Mouse (Mus musculus) frontal cortex, postnatal 36 days (tissue): ENCODE measurements at regions not wholly inside any gene's neighbourhood (a gene's known extent, or its start where the extent isn't known, plus 50 kb on each side); places are given as distances from the start of the nearest gene placed in this dataset.

Source experiments
- DNase-seq, 2 experiments: peaks; one replicate each; pipeline ENCODE4 v3.0.0; 2022; ENCODE audit warnings: low spot score in 2 of 2

DNA sequence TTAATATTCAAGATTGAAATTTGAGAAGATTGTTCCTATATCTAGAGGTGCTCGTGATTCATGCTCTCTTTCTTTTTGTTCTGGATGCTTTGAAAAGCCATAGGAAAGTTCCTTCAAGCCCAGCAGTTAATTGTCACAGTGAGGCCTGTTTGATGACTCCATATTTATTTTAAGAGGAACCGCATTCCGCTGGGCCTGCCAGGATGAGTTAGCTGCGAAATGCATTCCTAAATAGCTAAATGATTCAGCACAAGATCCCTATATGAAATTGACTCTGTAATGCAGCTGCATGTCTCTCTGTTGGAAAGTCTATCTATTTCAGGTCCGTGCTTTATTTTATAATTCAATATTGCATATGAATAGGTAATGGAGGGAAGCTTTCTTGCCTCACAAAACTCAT is 511.9 kb upstream of the Adgra3 start:
- peak; percentile 11 to 27 for DNase-seq

DNA sequence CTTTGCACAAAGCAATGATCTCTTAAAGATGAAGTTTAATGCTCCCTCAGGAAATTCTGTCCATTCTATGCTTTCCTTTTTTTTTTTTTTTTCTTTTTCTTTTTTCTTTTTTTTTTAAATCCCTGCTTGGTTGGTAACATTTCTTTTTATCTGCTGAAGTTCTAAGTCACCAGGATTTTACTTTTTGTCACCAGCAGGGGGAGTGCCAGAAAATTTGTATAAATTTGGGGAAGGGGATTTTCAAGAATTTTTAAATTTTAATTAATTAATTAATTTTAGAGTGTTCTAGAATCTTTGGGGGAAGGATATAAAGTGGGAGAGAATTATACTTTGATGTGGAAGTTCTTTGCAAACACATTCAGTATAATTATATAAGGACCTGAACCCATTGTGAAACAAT is 492.3 kb upstream of the Adgra3 start:
- no peak for DNase-seq

DNA sequence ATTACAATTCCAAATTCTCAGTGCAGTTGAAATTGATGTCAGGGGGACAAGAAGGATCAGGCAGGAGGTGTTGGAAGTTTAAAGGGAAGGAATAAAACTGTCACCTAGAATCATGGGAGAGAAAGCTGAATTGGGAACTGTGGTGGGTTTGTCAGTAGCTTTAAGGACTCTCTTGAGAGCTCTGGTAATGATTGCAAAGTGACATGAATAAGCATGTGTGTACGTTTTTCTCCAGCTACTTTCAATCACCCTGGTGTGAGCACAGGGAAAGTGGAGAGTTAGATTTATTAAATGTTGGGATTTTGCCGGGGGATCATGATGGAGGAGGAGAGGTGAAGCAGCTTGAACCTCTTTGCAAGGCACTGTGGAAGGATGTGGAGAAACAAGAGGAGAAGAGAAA is 453.7 kb upstream of the Adgra3 start:
- no peak for DNase-seq

DNA sequence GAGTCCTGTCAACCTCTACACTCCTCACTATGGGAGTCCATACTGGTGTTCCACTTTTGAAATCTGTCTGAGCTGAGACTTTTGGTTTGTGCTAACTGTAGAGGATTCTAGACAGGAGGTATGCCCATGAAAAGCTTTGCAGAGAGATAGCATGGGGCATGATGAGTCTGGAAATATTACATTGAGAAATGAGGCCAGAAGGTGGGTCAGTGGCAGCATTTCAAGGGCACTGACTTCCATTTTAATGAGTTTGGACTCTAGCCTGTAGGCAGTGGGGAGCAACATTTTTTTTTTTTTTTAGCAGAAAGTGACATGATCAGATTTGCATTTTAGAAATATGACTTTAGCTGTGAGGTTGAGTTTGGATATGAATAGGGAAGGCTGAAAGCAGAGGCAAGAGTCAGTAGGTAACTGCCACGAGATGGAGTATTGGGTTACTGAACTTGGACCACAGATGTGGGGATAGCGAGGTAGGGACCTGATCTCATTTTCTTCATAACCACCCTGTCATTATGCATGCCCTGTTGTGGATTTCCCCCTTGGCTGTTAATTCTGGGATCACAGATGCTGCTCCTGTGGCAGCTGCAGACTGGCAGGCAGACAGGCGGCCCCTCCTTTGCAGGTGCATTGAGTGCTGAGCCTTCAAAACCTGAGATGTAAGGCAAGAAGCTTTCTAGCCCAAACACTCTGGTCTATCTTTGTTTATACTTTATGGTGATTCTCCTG is 451.1 kb upstream of the Adgra3 start:
- no peak for DNase-seq

DNA sequence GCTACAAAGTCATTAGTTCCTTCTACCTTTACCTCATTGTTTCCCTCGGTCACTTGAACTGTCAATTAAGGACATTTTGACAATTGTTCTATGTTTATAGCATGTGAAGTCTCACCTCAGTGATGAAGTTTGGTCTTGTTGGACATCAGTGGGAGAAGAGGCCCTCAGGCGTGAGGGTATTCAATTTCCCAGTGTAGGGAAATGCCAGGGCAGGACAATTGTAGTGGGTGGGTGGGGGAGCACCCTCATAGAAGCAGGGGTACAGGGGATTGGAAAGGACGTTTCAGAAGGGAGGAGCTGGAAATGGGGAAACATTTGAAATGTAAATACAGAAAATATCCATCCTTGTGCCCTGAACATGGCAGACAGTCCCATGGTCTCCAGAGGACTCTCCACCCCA is 431.4 kb upstream of the Adgra3 start:
- DNase-seq = no peak

DNA sequence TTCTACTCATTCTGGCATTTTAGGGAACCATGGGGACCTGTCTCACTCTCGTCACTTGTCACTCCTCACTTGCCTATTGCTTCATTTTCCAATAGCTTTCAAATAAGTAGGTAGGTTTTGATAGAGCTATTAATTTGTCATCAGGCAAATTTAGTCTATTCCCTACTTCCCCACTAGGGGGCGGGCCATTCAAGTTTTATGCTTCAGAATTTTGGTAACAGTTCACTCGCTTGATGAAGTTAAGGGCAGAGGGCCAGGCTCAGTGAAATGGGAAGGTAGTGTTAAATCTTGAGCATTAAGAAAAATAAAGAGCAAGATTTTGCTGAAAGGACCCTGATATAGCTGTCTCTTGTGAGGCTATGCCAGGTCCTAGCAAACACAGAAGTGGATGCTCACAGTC is 418.2 kb upstream of the Adgra3 start:
- DNase-seq = peak; percentile 56 to 64

DNA sequence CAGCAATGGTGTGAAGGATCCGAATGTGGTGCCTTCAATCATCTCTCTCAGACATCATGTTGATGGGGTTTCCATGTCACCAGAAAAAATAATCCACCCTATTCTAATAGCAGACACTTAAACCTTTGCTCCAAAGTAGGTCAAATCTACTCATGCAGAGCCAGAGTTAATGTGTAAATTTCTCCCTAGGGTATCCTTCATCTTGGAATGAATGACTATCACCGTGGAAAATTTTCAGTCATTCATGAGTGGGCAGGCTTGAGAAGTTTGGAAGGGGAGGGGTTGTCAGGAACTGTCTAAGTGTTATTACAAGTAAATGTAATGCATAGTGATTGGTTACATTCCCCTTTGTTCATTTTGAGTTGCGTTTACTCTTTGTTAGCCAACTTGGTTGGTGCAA is 402.7 kb upstream of the Adgra3 start:
- no peak for DNase-seq

DNA sequence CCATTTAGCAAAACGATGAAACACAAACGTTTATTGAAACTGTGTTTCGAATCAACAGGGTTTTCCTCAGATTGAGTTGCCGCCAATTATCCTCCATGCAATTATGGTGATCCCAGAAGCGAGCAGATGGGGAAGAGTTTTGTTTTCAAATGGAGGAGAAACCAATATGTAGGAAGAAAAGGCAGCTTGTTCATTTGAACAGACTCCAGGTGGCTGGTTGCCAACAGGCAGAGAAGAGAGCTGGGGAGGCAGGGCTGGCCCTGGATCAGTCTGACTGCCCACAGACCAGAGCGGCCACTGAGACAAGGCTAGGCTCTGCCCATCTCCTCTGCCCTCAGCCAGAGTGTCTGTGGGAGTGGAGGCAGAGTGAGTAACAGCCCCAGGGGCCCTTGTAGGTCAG is 398.8 kb upstream of the Adgra3 start:
- peak; percentile 41 to 62 for DNase-seq

DNA sequence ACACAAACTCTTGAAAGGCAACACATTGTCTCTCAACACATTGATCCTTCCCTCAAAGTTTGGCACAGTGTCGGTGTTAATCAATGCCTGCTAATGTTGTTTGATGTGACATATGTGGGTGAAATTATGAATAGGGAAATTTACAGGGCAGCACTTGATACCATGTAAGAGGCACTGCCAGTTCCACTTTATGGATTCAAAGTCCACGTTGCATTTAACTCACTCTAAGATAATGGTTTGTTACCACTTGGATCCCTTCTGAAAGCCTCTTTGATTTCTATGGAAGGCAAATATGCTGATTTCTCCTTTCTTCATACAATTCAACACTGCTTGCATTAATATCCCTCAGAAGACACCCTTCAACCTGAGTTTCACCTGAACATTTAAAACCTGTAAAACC is 395.6 kb upstream of the Adgra3 start:
- no peak for DNase-seq

DNA sequence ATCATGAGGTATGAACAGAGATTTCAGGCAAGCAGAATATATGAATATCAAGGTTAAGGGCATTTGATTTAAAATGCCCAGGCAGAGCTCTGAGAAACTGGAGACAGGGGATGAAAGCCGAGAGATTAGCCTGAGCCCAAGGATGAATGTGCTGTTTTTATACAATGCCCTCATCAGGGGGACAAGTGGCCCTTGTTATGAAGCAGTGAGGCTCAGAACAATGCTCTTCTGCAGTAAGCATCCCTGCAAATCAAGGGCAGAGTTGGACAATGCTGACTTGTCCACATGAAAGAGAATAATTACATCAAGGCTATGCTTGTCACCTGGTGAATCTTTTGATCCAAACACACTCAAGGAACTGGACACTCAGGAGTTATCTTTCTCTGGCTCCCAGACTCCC is 348.1 kb upstream of the Adgra3 start:
- no peak for DNase-seq

DNA sequence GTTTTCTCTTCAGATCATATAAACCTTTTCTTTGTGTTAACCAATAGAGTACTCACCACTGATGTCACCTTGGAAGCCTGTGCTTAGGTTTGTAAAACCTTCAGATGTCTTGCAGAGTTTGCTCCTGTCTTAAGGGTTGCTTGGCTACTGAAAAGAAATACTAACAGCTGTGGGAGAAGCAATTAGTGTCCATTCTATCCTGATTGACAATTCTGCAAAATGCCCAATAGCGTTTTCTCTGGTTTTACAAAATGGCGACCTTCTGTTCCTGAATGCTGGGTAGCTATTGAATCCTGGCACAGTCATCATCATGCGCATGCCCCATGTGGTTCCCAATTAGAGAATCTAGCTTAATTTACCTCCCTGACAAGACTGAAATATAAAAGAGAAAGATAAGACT is 347.7 kb upstream of the Adgra3 start:
- no peak for DNase-seq
